Mouse (Mus musculus): ENCODE results near the gene Muc5ac. TPM values are rescaled to one million over a fixed set of nuclear protein-coding genes. Genes with fewer than 3 reads are reported as not detected.

Gene Muc5ac
- polyA plus RNA-seq, 1 experiment, result 0.15 TPM

DNA sequence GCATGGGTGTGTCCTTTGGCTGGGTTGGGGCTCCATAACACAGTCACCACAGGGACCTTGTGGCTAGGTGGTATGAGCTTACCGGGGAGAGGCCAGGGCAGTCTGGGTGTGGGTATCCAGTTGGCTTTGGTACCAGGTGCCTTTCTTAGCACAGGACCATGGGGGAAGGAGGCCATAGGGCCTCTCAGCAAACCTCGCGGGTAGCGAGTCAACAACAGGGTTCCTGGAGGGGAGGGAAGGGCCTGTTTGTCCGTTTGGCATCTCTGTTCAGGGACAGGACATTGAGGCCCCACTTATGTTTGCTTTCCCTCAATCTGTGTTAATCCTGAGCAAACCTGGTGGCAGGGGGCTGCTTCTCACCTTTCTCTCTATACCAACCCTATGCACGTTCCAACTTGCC lies 34.9 kb downstream of the Muc5ac start:
- no peak for DNase-seq (ENCODE audit: low read depth, low spot score)
- WGBS, result 52% methylated on average over 6 of the region's 6 CpGs

- WGBS, result 76% methylated on average over 9 of the region's 9 CpGs
- no peak for DNase-seq (ENCODE audit: low read depth, low spot score)
These were observed 35.6 kb downstream of the Muc5ac start for GRCm38 (mm10) chr7:141824398-141824797.

GRCm38 (mm10) chr7:141835941-141836340 lies 47.2 kb downstream of the Muc5ac start:
- 60% methylated on average over 7 of the region's 7 CpGs for WGBS
- DNase-seq (ENCODE audit: low read depth, low spot score), result no peak

DNA sequence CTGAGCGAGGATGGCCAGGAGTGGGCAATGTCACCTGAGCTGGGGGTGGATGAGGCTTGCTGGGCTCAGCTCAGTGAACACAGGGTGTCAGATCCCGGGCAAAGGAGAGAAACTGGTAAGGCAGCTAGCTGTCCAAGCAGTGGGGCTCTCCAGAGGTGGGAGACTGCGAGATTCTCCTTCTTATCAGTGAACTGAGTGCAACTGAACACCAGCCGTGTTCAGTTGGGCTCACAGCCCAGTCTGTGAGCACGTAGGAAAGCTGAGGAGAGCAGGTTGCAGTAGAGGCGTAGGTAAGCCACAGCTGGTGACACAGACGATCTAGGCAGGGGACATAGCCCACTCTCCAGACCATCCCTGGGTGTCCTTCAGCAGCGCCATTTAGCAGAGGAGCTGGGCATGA lies 47.7 kb downstream of the Muc5ac start:
- WGBS, result 59% methylated on average over 8 of the region's 8 CpGs
- DNase-seq (ENCODE audit: low read depth, low spot score), result no peak

DNA sequence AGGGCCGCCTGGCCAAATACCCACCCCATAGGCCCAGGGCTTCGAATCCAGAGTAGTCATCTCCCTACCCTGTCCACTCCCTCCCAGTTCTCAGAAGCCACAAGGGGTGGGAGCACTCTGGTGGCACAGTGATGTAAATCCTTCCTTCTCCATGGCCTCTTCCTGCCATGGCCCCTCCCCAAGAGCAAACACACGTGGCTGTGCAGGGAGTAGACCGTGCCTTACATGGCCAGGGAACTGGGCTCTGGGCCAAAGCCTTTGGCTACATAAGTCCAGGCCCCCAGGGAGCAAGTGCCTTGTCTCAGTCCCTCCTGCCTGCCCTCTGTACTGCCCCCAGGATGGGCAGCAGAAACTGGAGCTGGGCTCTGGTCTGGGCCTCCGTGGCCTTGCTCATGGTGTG lies 50.0 kb downstream of the Muc5ac start, which contains the start of gene Muc5b:
Muc5b (plus strand) TSS at position 292 of the 400 bp plus-strand sequence.
- 29% methylated on average over 5 of the region's 5 CpGs for WGBS
- DNase-seq (ENCODE audit: low read depth, low spot score), result peak; percentile 27

DNA sequence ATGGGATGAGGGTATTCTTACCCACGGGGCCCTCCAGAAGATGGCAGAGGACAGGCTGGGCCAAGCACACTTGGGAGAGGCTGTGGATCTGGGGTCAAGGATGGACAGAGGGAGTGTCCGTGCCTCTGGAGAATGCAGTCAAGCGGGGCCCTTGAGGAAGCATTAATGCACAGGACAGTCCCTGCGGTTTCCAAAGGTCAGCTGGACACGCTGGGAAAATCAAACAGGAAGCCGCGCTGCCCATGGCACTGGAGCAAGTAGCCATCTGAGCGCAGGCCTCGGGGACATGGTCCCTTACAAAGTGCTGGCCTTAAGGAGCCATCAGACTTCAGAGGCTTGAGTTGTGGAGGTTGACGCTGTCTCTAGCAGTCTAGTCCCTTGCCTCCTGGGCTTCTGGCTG lies 51.6 kb downstream of the Muc5ac start:
- DNase-seq (ENCODE audit: low read depth, low spot score), result no peak
- 78% methylated on average over 10 of the region's 10 CpGs for WGBS

DNA sequence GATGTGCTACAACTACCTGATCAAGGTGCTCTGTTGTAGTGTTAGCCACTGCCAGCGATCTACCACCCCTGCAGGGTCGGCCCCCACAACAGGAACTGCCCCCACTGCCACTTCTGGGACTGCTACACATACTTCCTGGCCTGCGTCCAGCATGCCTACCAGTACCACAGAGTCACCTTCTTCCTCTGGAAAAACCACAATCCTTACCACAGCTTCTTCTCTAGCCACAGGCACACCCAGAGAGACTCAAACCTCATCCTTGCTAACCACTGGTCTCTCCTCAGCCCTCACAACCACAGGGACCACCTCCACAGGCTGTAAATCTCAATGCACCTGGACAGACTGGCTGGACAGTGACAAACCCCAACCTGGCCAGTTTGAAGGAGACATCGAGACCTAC lies 72.3 kb downstream of the Muc5ac start:
- no peak for DNase-seq (ENCODE audit: low read depth, low spot score)
- WGBS, result 71% methylated on average over 4 of the region's 4 CpGs

Other genes starting within 250 kb of the Muc5ac start
- gene Chid1, start 249.1 kb upstream of the Muc5ac start, polyA plus RNA-seq (2012; rRNA removed), result 31.5 and 37.0 TPM in 2 replicates
- 66.6 and 81.1 TPM in 2 replicates for gene Ap2a2, start 226.8 kb upstream of the Muc5ac start, polyA plus RNA-seq (2012; rRNA removed)
- 0.05 and 0.12 TPM in 2 replicates for gene Muc6, start 133.7 kb upstream of the Muc5ac start, polyA plus RNA-seq (2012; rRNA removed)
- 2,371 and 2,442 TPM in 2 replicates for gene Muc2, start 98.6 kb upstream of the Muc5ac start, polyA plus RNA-seq (2012; rRNA removed)
- gene Muc5b, start 50.1 kb downstream of the Muc5ac start, polyA plus RNA-seq (2012; rRNA removed), result 0.01 TPM in 1 of 2 replicates, not detected in the other
- 53.0 and 95.0 TPM in 2 replicates for gene Tollip, start 129.5 kb downstream of the Muc5ac start, polyA plus RNA-seq (2012; rRNA removed)
- gene Brsk2, start 160.8 kb downstream of the Muc5ac start, polyA plus RNA-seq (2012; rRNA removed), result 0.62 and 0.82 TPM in 2 replicates